Mouse (Mus musculus) heart, adult 2 months (tissue): ENCODE results near the gene Cyth4.

ENCODE experiments used
- CTCF ChIP-seq: fragments of 200-600 bp; IDR thresholded peaks from 2 replicates; pipeline ENCODE4 v1.8.1; 2022; ENCODE audit warnings: antibody characterized with exemption, mild to moderate bottlenecking, moderate library complexity
- EP300 ChIP-seq: fragments of 200-500 bp; IDR thresholded peaks from 2 replicates; pipeline ENCODE4 v1.6.1; 2011; ENCODE audit warnings: low read depth, low read length, control low read depth; ENCODE audit not compliant: insufficient read depth
- POLR2A ChIP-seq: fragments of 200-500 bp; IDR thresholded peaks from 2 replicates; pipeline ENCODE4 v1.6.1; 2011; ENCODE audit warnings: mild to moderate bottlenecking, low read depth, low read length, control low read depth; ENCODE audit not compliant: insufficient read depth

DNA sequence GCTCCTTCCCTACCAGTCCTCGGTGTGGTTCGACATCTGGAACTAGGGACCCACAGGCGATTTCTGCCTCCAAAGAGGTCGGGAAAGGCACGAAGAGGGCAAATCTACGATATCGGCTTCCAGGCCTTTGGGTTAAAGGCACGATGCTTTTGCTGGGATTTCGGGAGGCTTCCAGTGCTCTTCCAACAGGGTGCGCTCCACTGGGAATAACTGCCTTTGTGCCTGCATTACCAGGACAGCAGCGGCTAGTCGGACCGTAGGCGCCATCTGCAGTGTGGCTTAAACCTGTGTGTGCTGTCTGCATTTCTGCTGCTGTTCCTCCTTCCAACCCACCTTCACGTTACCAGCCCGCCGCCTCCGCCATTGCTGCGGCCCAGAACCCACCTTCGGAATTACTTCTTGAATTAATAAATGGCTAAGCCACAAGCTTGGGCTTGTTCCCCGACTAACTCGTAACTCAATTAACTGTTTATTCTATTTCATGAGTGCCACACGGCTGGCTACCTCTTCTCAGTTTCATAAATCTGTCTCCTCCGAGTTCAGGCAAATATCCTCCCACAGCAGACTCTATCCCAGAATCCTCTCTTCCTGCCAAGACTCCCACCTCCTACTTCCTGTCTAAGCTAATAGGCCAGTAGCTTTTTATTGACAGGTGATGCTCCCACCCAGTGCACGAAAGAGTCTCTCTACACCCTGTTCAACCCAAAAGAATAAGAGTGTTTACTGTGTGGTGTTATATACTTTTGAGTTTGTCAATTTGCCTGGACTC is 42.1 kb upstream of the Cyth4 start:
- TF ChIP-seq POLR2A (no peak), CTCF (no peak), EP300 (no peak)
